Mouse (Mus musculus) lung, postnatal 0 days (tissue): ENCODE data around the gene Zfp965. TPM values are rescaled to one million over a fixed set of nuclear protein-coding genes. Genes with fewer than 3 reads are reported as not detected.
"Not testable (repeated sequence)": the region's sequence is repeated elsewhere in the genome, so short reads cannot be mapped to it uniquely, and the experiment has no call there.

Experiments
- ATAC-seq: fragments of 200-750 bp; cut with Nextera tagmentation; 2 replicates; pipeline ENCODE4 v1.8.0; 2017; ENCODE audit warnings: moderate library complexity
- DNase-seq: peaks from one replicate; pipeline ENCODE4 v3.0.0-alpha.2; 2016; ENCODE audit warnings: low spot score
- H3K27ac ChIP-seq: fragments of 300-500 bp; sonication (generic); 2 replicates; pipeline ENCODE4 v1.5.1; 2014; ENCODE audit warnings: antibody characterized with exemption, mild to moderate bottlenecking, low read length, mixed read lengths
- H3K27me3 ChIP-seq: fragments of 300-500 bp; sonication (generic); replicated peaks from 2 replicates; pipeline ENCODE4 v1.6.1; 2014; ENCODE audit warnings: low read length, mixed read lengths; ENCODE audit not compliant: insufficient read depth
- H3K36me3 ChIP-seq: fragments of 300-500 bp; sonication (generic); 2 replicates; pipeline ENCODE4 v1.6.1; 2014; ENCODE audit warnings: low read length, mixed read lengths; ENCODE audit not compliant: insufficient read depth
- H3K4me1 ChIP-seq: fragments of 300-500 bp; sonication (generic); 2 replicates; pipeline ENCODE4 v1.6.1; 2014; ENCODE audit warnings: antibody characterized with exemption, low read depth, low read length, mixed read lengths; ENCODE audit not compliant: insufficient read depth
- H3K4me2 ChIP-seq: fragments of 300-500 bp; sonication (generic); replicated peaks from 2 replicates; pipeline ENCODE4 v1.6.1; 2014; ENCODE audit warnings: low read depth, mild to moderate bottlenecking, low read length, moderate library complexity, mixed read lengths
- H3K4me3 ChIP-seq: fragments of 300-500 bp; sonication (generic); 2 replicates; pipeline ENCODE4 v1.5.1; 2014; ENCODE audit warnings: low read depth, low read length
- H3K9ac ChIP-seq: fragments of 300-500 bp; sonication (generic); replicated peaks from 2 replicates; pipeline ENCODE4 v1.6.1; 2014; ENCODE audit warnings: low read depth, mild to moderate bottlenecking
- H3K9me3 ChIP-seq: fragments of 300-500 bp; sonication (generic); 2 replicates; pipeline ENCODE4 v1.6.1; 2016; ENCODE audit warnings: low read length, mixed read lengths
- WGBS: fragments of 180-500 bp; shearing (Covaris S2); extraction: QIAGEN DNeasy Blood & Tissue Kit; methylation state at CpG from one replicate; pipeline ENCODE4 v1.1.7; 2014; 5-methylcytosine and 5-hydroxymethylcytosine counted together
- polyA plus RNA-seq: library from polyadenylated mRNA; unstranded; fragments of >200 nt; fragmentation: Nextera tagmentation; extraction: Ambion mirVana; gene quantifications from 2 replicates; pipeline ENCODE4 v1.2.1, GENCODE M21; 2015

Gene Zfp965
- polyA plus RNA-seq = 3.3 and 4.7 TPM in 2 replicates

DNA sequence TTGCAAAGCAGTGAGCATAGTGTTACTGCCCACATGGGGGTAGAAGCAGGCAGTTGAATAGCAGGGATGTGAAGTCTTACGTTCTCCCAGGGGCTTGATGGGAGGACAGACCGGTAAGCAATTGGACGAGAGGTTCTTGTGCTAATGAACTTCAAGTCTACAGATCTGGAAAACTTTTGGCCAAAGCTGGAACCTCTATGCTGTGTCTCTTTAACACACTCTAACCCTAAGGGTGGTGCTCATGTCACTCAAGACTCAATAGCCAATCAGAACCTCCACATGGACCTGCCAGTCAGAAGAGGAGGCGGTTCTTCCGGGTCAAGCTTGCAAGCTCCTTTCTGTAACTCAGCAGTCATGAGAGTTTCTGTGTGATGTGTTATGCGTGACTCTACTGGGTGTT is at the start of gene Zfp965:
TSS of gene Zfp965 (plus strand) at position 301 of the 400 bp plus-strand sequence.
- H3K4me1 ChIP-seq, ATAC-seq, H3K4me3 ChIP-seq, H3K9me3 ChIP-seq, H3K27me3 ChIP-seq, H3K4me2 ChIP-seq, H3K27ac ChIP-seq, H3K36me3 ChIP-seq, DNase-seq, H3K9ac ChIP-seq: not testable (repeated sequence)
- no CpG with 5 or more reads among the region's 6 CpGs for WGBS

DNA sequence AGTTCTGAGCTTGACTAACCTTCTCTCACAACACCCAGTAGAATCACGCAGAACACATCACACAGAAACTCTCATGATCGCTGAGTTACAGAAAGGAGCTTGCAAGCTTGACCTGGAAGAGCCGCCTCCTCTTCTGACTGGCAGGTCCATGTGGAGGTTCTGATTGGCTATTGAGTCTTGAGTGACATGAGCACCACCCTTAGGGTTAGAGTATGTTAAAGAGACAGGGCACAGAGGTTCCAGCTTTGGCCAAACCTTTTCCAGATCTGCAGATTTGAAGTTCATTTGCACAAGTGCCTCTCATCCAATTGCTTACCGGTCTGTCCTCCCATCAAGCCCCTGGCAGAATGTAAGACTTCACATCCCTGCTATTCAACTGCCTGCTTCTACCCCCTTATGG is 34.1 kb upstream of the Zfp965 start, which contains the start of gene Gm4724:
TSS of gene Gm4724 (minus strand) at position 101 of the 400 bp plus-strand sequence.
- not testable (repeated sequence) for H3K27ac ChIP-seq, H3K27me3 ChIP-seq, H3K9ac ChIP-seq, H3K36me3 ChIP-seq, H3K4me2 ChIP-seq, ATAC-seq, H3K4me1 ChIP-seq, H3K4me3 ChIP-seq, H3K9me3 ChIP-seq, DNase-seq
- WGBS = no CpG with 5 or more reads among the region's 4 CpGs

Other genes starting within 250 kb of the Zfp965 start
- not detected in 2 replicates for gene Gm14440, start 194.9 kb upstream of the Zfp965 start, polyA plus RNA-seq
- 6.9 and 9.7 TPM in 2 replicates for gene Gm4631, start 131.8 kb upstream of the Zfp965 start, polyA plus RNA-seq
- 2.6 and 5.6 TPM in 2 replicates for gene Zfp968, start 97.5 kb upstream of the Zfp965 start, polyA plus RNA-seq
- 10.7 and 11.7 TPM in 2 replicates for gene Gm4724, start 34.2 kb upstream of the Zfp965 start, polyA plus RNA-seq
- not detected in 2 replicates for gene Gm11007, start 174.0 kb downstream of the Zfp965 start, polyA plus RNA-seq
- 19.6 and 28.9 TPM in 2 replicates for gene Zfp969, start 233.7 kb downstream of the Zfp965 start, polyA plus RNA-seq